Mouse (Mus musculus) thymus, postnatal 0 days (tissue): ENCODE data around the gene Anxa6. TPM values are rescaled to one million over a fixed set of nuclear protein-coding genes. Genes with fewer than 3 reads are reported as not detected.
A peak's percentile ranks its signal among the peaks of the same experiment; 100 is the strongest.

Experiments used
- DNase-seq: peaks from one replicate; pipeline ENCODE4 v3.0.0-alpha.2; 2015; ENCODE audit warnings: low spot score
- polyA plus RNA-seq: library from polyadenylated mRNA; unstranded; fragments of >200 nt; fragmentation: Nextera tagmentation; extraction: Ambion mirVana; gene quantifications from 2 replicates; pipeline ENCODE4 v1.2.1, GENCODE M21; 2015

Anxa6 gene
- polyA plus RNA-seq, 1 experiment from 2014 or later: 131 TPM

GRCm38 (mm10) chr11:54998284-54998683 is 35.0 kb downstream of the Anxa6 start:
- DNase-seq: peak; percentile 81

- DNase-seq: no peak
Observed at GRCm38 (mm10) chr11:54996176-54996575, 37.1 kb downstream of the Anxa6 start.

- DNase-seq: no peak
Observed at GRCm38 (mm10) chr11:54989920-54990319, 43.3 kb downstream of the Anxa6 start.

- DNase-seq: no peak
Observed at GRCm38 (mm10) chr11:54988754-54989349, 44.4 kb downstream of the Anxa6 start.

- DNase-seq: peak; percentile 21
Observed at GRCm38 (mm10) chr11:54987974-54988373, 45.3 kb downstream of the Anxa6 start.

- no peak for DNase-seq
Observed at GRCm38 (mm10) chr11:54985086-54985485, 48.2 kb downstream of the Anxa6 start.

GRCm38 (mm10) chr11:54984581-54984980 is 48.7 kb downstream of the Anxa6 start:
- no peak for DNase-seq

GRCm38 (mm10) chr11:54984085-54984484 is 49.2 kb downstream of the Anxa6 start:
- DNase-seq: peak; percentile 81

- DNase-seq: no peak
Observed at GRCm38 (mm10) chr11:54982520-54982919, 50.7 kb downstream of the Anxa6 start.

- no peak for DNase-seq
Observed at GRCm38 (mm10) chr11:54981630-54982029, 51.6 kb downstream of the Anxa6 start.

- no peak for DNase-seq
Observed at GRCm38 (mm10) chr11:54977385-54977937, 55.8 kb downstream of the Anxa6 start.

- no peak for DNase-seq
Observed at GRCm38 (mm10) chr11:54976351-54976750, 56.9 kb downstream of the Anxa6 start.

GRCm38 (mm10) chr11:54975756-54976155 is 57.5 kb downstream of the Anxa6 start:
- DNase-seq: no peak

GRCm38 (mm10) chr11:54975340-54975739 is 57.9 kb downstream of the Anxa6 start:
- DNase-seq: no peak

- DNase-seq: no peak
Observed at GRCm38 (mm10) chr11:54974639-54975038, 58.6 kb downstream of the Anxa6 start.

GRCm38 (mm10) chr11:54973481-54974212 is 59.6 kb downstream of the Anxa6 start:
- DNase-seq: peak; percentile 87

- no peak for DNase-seq
Observed at GRCm38 (mm10) chr11:54972789-54973188, 60.5 kb downstream of the Anxa6 start.

- peak; percentile 39 for DNase-seq
Observed at GRCm38 (mm10) chr11:54972049-54972723, 61.1 kb downstream of the Anxa6 start.

GRCm38 (mm10) chr11:54971365-54972048 is 61.7 kb downstream of the Anxa6 start:
- DNase-seq: no peak

GRCm38 (mm10) chr11:54965234-54965633 is 68.0 kb downstream of the Anxa6 start:
- DNase-seq: no peak

- DNase-seq: peak; percentile 30
Observed at GRCm38 (mm10) chr11:54962810-54963209, 70.4 kb downstream of the Anxa6 start, which contains the start of gene Tnip1. TSS of gene Tnip1 (minus strand) at chr11:54962917.
